Comparison of ENCODE assay signal across 20 mouse cellular contexts in genomic region chr11:117131450-117131849, GRCm38 (mm10). TPM values are rescaled to one million over a fixed set of nuclear protein-coding genes. Genes with fewer than 3 reads are reported as not detected.
DNase-seq lines count a peak whose midpoint lies in the region; ATAC-seq and TF ChIP-seq lines count a peak whose summit lies in the region.
"Had no signal": no experiment of that assay in that cellular context is flagged by ENCODE, and none has a peak within 500 bp of the region (broad histone marks: within the 10 kb centered on the region; RNA-seq: fewer than 3 reads in every experiment).

No protein-coding gene starts in this region.

- no peak for DNase-seq in lung, postnatal 14 days
- no peak for DNase-seq in stomach, postnatal 0 days (ENCODE audit: low spot score)
- no peak for DNase-seq in cerebellum, adult 2 months
- DNase-seq: adrenal gland, adult 8-10 months; cerebellum, postnatal 36 days; embryo, embryonic 11 days; kidney, adult 11 months; midbrain, embryonic 14.5 days; right cerebral cortex, postnatal 14 days; thymus, adult 18-20 months; thymus, postnatal 36 days had no signal

- H3K4me3 ChIP-seq in intestine, embryonic 15.5 days (replicated peaks) = no peak overlapping the region
- H3K4me3 ChIP-seq in intestine, embryonic 16.5 days (ENCODE audit: low read length) = no peak overlapping the region
- H3K4me3 ChIP-seq in lung, embryonic 15.5 days = no peak overlapping the region
- no peak overlapping the region for H3K4me3 ChIP-seq in embryonic facial prominence, embryonic 15.5 days (replicated peaks)
- H3K4me3 ChIP-seq in stomach, postnatal 0 days (ENCODE audit: low read depth, low read length) = no peak overlapping the region
- H3K4me3 ChIP-seq in cerebellum, adult 2 months (replicated peaks; ENCODE audit: insufficient read depth, low read depth, low read length) = no peak overlapping the region
- H3K4me3 ChIP-seq: forebrain, embryonic 12.5 days; hindbrain, embryonic 15.5 days; liver, embryonic 12.5 days; megakaryocyte, embryonic 14.5 days had no signal

- H3K27me3 ChIP-seq in intestine, embryonic 15.5 days (replicated peaks) = no peaks in the 10 kb centered on the region
- no peaks in the 10 kb centered on the region for H3K27me3 ChIP-seq in intestine, embryonic 16.5 days (replicated peaks; ENCODE audit: control insufficient read depth, insufficient read depth, low read length)
- no peaks in the 10 kb centered on the region for H3K27me3 ChIP-seq in lung, embryonic 15.5 days
- H3K27me3 ChIP-seq in embryonic facial prominence, embryonic 15.5 days = no peaks in the 10 kb centered on the region
- H3K27me3 ChIP-seq in stomach, postnatal 0 days (ENCODE audit: control insufficient read depth, insufficient read depth, low read length) = no peaks in the 10 kb centered on the region
- H3K27me3 ChIP-seq in cerebellum, adult 2 months (ENCODE audit: control insufficient read depth, insufficient read depth, low read length) = no peaks in the 10 kb centered on the region
- H3K27me3 ChIP-seq: forebrain, embryonic 12.5 days; hindbrain, embryonic 15.5 days; liver, embryonic 12.5 days; megakaryocyte, embryonic 14.5 days had no signal

- ATAC-seq in intestine, embryonic 15.5 days = no peak
- no peak for ATAC-seq in intestine, embryonic 16.5 days
- no peak for ATAC-seq in lung, embryonic 15.5 days (ENCODE audit: borderline replicate concordance, extremely low read depth, low FRiP score, low TSS enrichment)
- no peak for ATAC-seq in embryonic facial prominence, embryonic 15.5 days (ENCODE audit: insufficient number of reproducible peaks, low FRiP score, low TSS enrichment, low read depth)
- no peak for ATAC-seq in stomach, postnatal 0 days (ENCODE audit: low FRiP score, low TSS enrichment)
- ATAC-seq: activated CD4-positive, CD25-positive, alpha-beta regulatory T cell, adult 4 months; liver, embryonic 12.5 days had no signal

- TF ChIP-seq EP300 in stomach, postnatal 0 days (optimal IDR thresholded peaks at IDR 0.05) = no peak

- peak overlapping the region; percentile 69; the same call in 1 of the 2 replicates for H3K27ac ChIP-seq in intestine, embryonic 15.5 days
- no peak overlapping the region for H3K27ac ChIP-seq in intestine, embryonic 16.5 days (ENCODE audit: low read length)
- 0 out of 2 replicates have a peak overlapping the region, but pooled peaks have one; percentile 20 for H3K27ac ChIP-seq in lung, embryonic 15.5 days
- peak overlapping the region; percentile 77; the same call in 1 of the 2 replicates for H3K27ac ChIP-seq in embryonic facial prominence, embryonic 15.5 days (replicated peaks)
- no peak overlapping the region for H3K27ac ChIP-seq in stomach, postnatal 0 days (replicated peaks)
- H3K27ac ChIP-seq in cerebellum, adult 2 months (ENCODE audit: insufficient read depth, low read length) = no peak overlapping the region

- H3K4me1 ChIP-seq in intestine, embryonic 15.5 days (replicated peaks) = peaks cover 46% of the 10 kb centered on the region
- H3K4me1 ChIP-seq in intestine, embryonic 16.5 days (ENCODE audit: control insufficient read depth, insufficient read depth, low read length) = peaks cover 55% of the 10 kb centered on the region
- H3K4me1 ChIP-seq in lung, embryonic 15.5 days = peaks cover 68% of the 10 kb centered on the region
- peaks cover 74% of the 10 kb centered on the region for H3K4me1 ChIP-seq in embryonic facial prominence, embryonic 15.5 days
- peaks cover 25% of the 10 kb centered on the region for H3K4me1 ChIP-seq in stomach, postnatal 0 days (replicated peaks; ENCODE audit: control insufficient read depth, insufficient read depth)
- H3K4me1 ChIP-seq in cerebellum, adult 2 months (ENCODE audit: control insufficient read depth, insufficient read depth, low read length) = peaks cover 76% of the 10 kb centered on the region

- H3K36me3 ChIP-seq in intestine, embryonic 15.5 days = no peaks in the 10 kb centered on the region
- no peaks in the 10 kb centered on the region for H3K36me3 ChIP-seq in intestine, embryonic 16.5 days (ENCODE audit: control insufficient read depth, insufficient read depth, low read length)
- H3K36me3 ChIP-seq in lung, embryonic 15.5 days = peaks cover 4% of the 10 kb centered on the region; the same call in 1 of the 2 replicates
- H3K36me3 ChIP-seq in embryonic facial prominence, embryonic 15.5 days = no peaks in the 10 kb centered on the region
- H3K36me3 ChIP-seq in stomach, postnatal 0 days (ENCODE audit: control insufficient read depth, insufficient read depth, low read length) = no peaks in the 10 kb centered on the region; the same call in 1 of the 2 replicates
- H3K36me3 ChIP-seq: forebrain, embryonic 12.5 days; hindbrain, embryonic 15.5 days had no signal

- peak; percentile 30; the same call in 1 of the 2 replicates for TF ChIP-seq CTCF in stomach, postnatal 0 days (IDR thresholded peaks at IDR 0.05; ENCODE audit: low read depth)
- TF ChIP-seq CTCF in cerebellum, adult 2 months (IDR thresholded peaks at IDR 0.05; ENCODE audit: borderline replicate concordance, insufficient read depth, low read depth, low read length) = no peak

- no peak overlapping the region for H3K4me2 ChIP-seq in intestine, embryonic 15.5 days (replicated peaks)
- no peak overlapping the region for H3K4me2 ChIP-seq in intestine, embryonic 16.5 days (ENCODE audit: low read depth, low read length)
- H3K4me2 ChIP-seq in lung, embryonic 15.5 days = no peak overlapping the region
- H3K4me2 ChIP-seq in embryonic facial prominence, embryonic 15.5 days (replicated peaks) = no peak overlapping the region
- no peak overlapping the region for H3K4me2 ChIP-seq in stomach, postnatal 0 days (replicated peaks; ENCODE audit: low read depth)
- H3K4me2 ChIP-seq: forebrain, embryonic 12.5 days; hindbrain, embryonic 15.5 days; liver, embryonic 12.5 days had no signal

- H3K9me3 ChIP-seq in intestine, embryonic 15.5 days = no peaks in the 10 kb centered on the region
- H3K9me3 ChIP-seq in intestine, embryonic 16.5 days (ENCODE audit: control insufficient read depth, low read length) = no peaks in the 10 kb centered on the region
- no peaks in the 10 kb centered on the region for H3K9me3 ChIP-seq in lung, embryonic 15.5 days
- no peaks in the 10 kb centered on the region for H3K9me3 ChIP-seq in embryonic facial prominence, embryonic 15.5 days (replicated peaks)
- H3K9me3 ChIP-seq in stomach, postnatal 0 days (ENCODE audit: control insufficient read depth, low read length) = no peaks in the 10 kb centered on the region
- H3K9me3 ChIP-seq: forebrain, embryonic 12.5 days; hindbrain, embryonic 15.5 days; liver, embryonic 12.5 days; megakaryocyte, embryonic 14.5 days had no signal

- no peak for TF ChIP-seq POLR2A in cerebellum, adult 2 months (IDR thresholded peaks at IDR 0.05; ENCODE audit: borderline replicate concordance, insufficient read depth, low read length)

- H3K9ac ChIP-seq in intestine, embryonic 15.5 days = no peak overlapping the region
- no peak overlapping the region for H3K9ac ChIP-seq in intestine, embryonic 16.5 days (ENCODE audit: low read depth, low read length)
- H3K9ac ChIP-seq in lung, embryonic 15.5 days = no peak overlapping the region
- no peak overlapping the region for H3K9ac ChIP-seq in embryonic facial prominence, embryonic 15.5 days
- H3K9ac ChIP-seq in stomach, postnatal 0 days (ENCODE audit: low read length) = no peak overlapping the region
- H3K9ac ChIP-seq: forebrain, embryonic 12.5 days; hindbrain, embryonic 15.5 days; liver, embryonic 12.5 days had no signal

- 92% methylated on average over 10 of the region's 10 CpGs for WGBS in intestine, embryonic 15.5 days
- 94% methylated on average over 10 of the region's 10 CpGs for WGBS in intestine, embryonic 16.5 days
- WGBS in lung, embryonic 15.5 days = 90% methylated on average over 10 of the region's 10 CpGs
- 89% methylated on average over 10 of the region's 10 CpGs for WGBS in embryonic facial prominence, embryonic 15.5 days
- 95% methylated on average over 10 of the region's 10 CpGs for WGBS in stomach, postnatal 0 days
- whole genome bisulfite sequencing in cerebellum, adult 2 months = 97% methylated on average over 10 of the region's 10 CpGs

RNA-seq across cellular contexts. Expression of gene Sec14l1, which starts 16.5 kb away (rescaled TPM):
- 30.4 and 30.7 TPM in 2 replicates for polyA plus RNA-seq in intestine, embryonic 15.5 days (2015; fragmentation: Nextera tagmentation; extraction: Ambion mirVana)
- polyA plus RNA-seq in intestine, embryonic 16.5 days (2015; fragmentation: Nextera tagmentation; extraction: Ambion mirVana) = 28.5 and 29.5 TPM in 2 replicates
- 68.9 and 73.9 TPM in 2 replicates for polyA plus RNA-seq in lung, embryonic 15.5 days (2015; fragmentation: Nextera tagmentation; extraction: Ambion mirVana)
- polyA plus RNA-seq in embryonic facial prominence, embryonic 15.5 days (2015; fragmentation: Nextera tagmentation; extraction: Ambion mirVana) = 61.4 and 69.3 TPM in 2 replicates
- polyA plus RNA-seq in stomach, postnatal 0 days (2015; fragmentation: Nextera tagmentation; extraction: Ambion mirVana) = 28.4 and 30.5 TPM in 2 replicates
- 124 and 137 TPM in 2 replicates for polyA plus RNA-seq in cerebellum, adult 2 months (2012; rRNA removed)

Comparison
In these comparisons a context has a peak if more than half of its experiments do, and no peak if none do; other contexts are left out.
1. H3K27ac ChIP-seq: peak in intestine, embryonic 15.5 days (single experiment), lung, embryonic 15.5 days (single experiment) and embryonic facial prominence, embryonic 15.5 days (single experiment); none in intestine, embryonic 16.5 days (single experiment), stomach, postnatal 0 days (single experiment) and cerebellum, adult 2 months (single experiment).